23 mouse cellular contexts compared by ENCODE assay signal in the genomic region with DNA sequence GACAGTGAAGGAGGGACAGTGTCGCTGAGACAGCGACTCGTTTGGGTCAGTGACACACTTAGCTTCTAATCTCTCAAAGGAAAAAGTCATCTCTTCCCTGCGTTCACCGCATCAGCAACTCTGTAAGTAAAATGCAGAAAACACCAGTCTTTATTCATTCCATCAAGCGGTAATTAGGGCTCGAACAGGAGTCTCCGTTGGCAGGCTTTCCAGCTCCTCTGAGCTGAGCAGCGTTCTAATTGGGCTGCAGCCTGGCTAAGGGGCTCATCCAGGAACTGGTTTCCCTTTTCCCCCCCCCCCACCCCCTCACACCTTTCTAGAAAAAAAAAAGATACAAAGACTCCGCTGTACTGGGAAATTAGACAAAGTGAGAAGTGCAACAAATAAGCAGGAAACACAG.
A peak's percentile ranks its signal among the peaks of the same experiment; 100 is the strongest.
DNase-seq lines count a peak whose midpoint lies in the region; ATAC-seq lines count a peak whose summit lies in the region.
"Had no signal": no experiment of that assay in that cellular context is flagged by ENCODE, and none has a peak within 500 bp of the region (broad histone marks: within the 10 kb centered on the region; RNA-seq: fewer than 3 reads in every experiment).

No protein-coding gene starts in this region.

- H3K4me2 ChIP-seq in forebrain, embryonic 11.5 days (ENCODE audit: low read depth, low read length, severe bottlenecking) = 0 out of 2 replicates have a peak overlapping the region, but pooled peaks have one; percentile 21
- H3K4me2 ChIP-seq in midbrain, embryonic 14.5 days (ENCODE audit: low read length) = no peak overlapping the region
- no peak overlapping the region for H3K4me2 ChIP-seq in midbrain, embryonic 13.5 days (replicated peaks)
- H3K4me2 ChIP-seq in forebrain, embryonic 14.5 days (ENCODE audit: low read length) = 0 out of 2 replicates have a peak overlapping the region, but pooled peaks have one; percentile 14
- H3K4me2 ChIP-seq: embryonic facial prominence, embryonic 15.5 days; hindbrain, embryonic 12.5 days; intestine, embryonic 15.5 days had no signal

- H3K27me3 ChIP-seq in forebrain, embryonic 11.5 days (ENCODE audit: control insufficient read depth, insufficient read depth, low read length) = no peaks in the 10 kb centered on the region
- peaks cover 30% of the 10 kb centered on the region for H3K27me3 ChIP-seq in forebrain, embryonic 10.5 days (ENCODE audit: poor library complexity, severe bottlenecking)
- H3K27me3 ChIP-seq in midbrain, embryonic 14.5 days (ENCODE audit: control insufficient read depth, insufficient read depth, low read length) = no peaks in the 10 kb centered on the region
- H3K27me3 ChIP-seq in midbrain, embryonic 13.5 days = no peaks in the 10 kb centered on the region
- H3K27me3 ChIP-seq in forebrain, embryonic 14.5 days (replicated peaks; ENCODE audit: control insufficient read depth, insufficient read depth, low read length) = no peaks in the 10 kb centered on the region
- H3K27me3 ChIP-seq: embryonic facial prominence, embryonic 15.5 days; intestine, embryonic 15.5 days had no signal

- 24% methylated on average over 10 of the region's 10 CpGs for WGBS in forebrain, embryonic 11.5 days
- 44% methylated on average over 10 of the region's 10 CpGs for WGBS in forebrain, embryonic 10.5 days
- 38% methylated on average over 10 of the region's 10 CpGs for WGBS in midbrain, embryonic 14.5 days
- 37% methylated on average over 10 of the region's 10 CpGs for WGBS in midbrain, embryonic 13.5 days
- 6% methylated on average over 10 of the region's 10 CpGs for WGBS in forebrain, embryonic 14.5 days

- no peaks in the 10 kb centered on the region for H3K9me3 ChIP-seq in forebrain, embryonic 11.5 days (ENCODE audit: control insufficient read depth, low read length)
- no peaks in the 10 kb centered on the region for H3K9me3 ChIP-seq in forebrain, embryonic 10.5 days
- H3K9me3 ChIP-seq in midbrain, embryonic 14.5 days (ENCODE audit: control insufficient read depth, low read length) = no peaks in the 10 kb centered on the region
- H3K9me3 ChIP-seq in midbrain, embryonic 13.5 days = no peaks in the 10 kb centered on the region
- H3K9me3 ChIP-seq in forebrain, embryonic 14.5 days (replicated peaks; ENCODE audit: control insufficient read depth, low read length) = no peaks in the 10 kb centered on the region
- H3K9me3 ChIP-seq: embryonic facial prominence, embryonic 15.5 days; heart, embryonic 10.5 days; hindbrain, embryonic 12.5 days; intestine, embryonic 15.5 days had no signal

- no peaks in the 10 kb centered on the region for H3K36me3 ChIP-seq in forebrain, embryonic 11.5 days (ENCODE audit: control insufficient read depth, insufficient read depth, low read length)
- H3K36me3 ChIP-seq in forebrain, embryonic 10.5 days (replicated peaks) = no peaks in the 10 kb centered on the region
- no peaks in the 10 kb centered on the region for H3K36me3 ChIP-seq in midbrain, embryonic 14.5 days (ENCODE audit: control insufficient read depth, insufficient read depth, low read length)
- H3K36me3 ChIP-seq in midbrain, embryonic 13.5 days = no peaks in the 10 kb centered on the region
- no peaks in the 10 kb centered on the region for H3K36me3 ChIP-seq in forebrain, embryonic 14.5 days (ENCODE audit: control insufficient read depth, insufficient read depth, low read length)
- H3K36me3 ChIP-seq: embryonic facial prominence, embryonic 15.5 days; heart, embryonic 10.5 days; hindbrain, embryonic 12.5 days; intestine, embryonic 15.5 days had no signal

- H3K9ac ChIP-seq in forebrain, embryonic 11.5 days (ENCODE audit: low read length) = no peak overlapping the region
- H3K9ac ChIP-seq in midbrain, embryonic 14.5 days (replicated peaks; ENCODE audit: low read length) = no peak overlapping the region
- no peak overlapping the region for H3K9ac ChIP-seq in midbrain, embryonic 13.5 days (replicated peaks)
- H3K9ac ChIP-seq in forebrain, embryonic 14.5 days (ENCODE audit: low read length) = no peak overlapping the region
- H3K9ac ChIP-seq: embryonic facial prominence, embryonic 15.5 days; hindbrain, embryonic 12.5 days; intestine, embryonic 15.5 days had no signal

- H3K4me1 ChIP-seq in forebrain, embryonic 11.5 days (replicated peaks; ENCODE audit: control insufficient read depth, insufficient read depth, low read length) = peaks cover 10% of the 10 kb centered on the region
- H3K4me1 ChIP-seq in forebrain, embryonic 10.5 days = peaks cover 47% of the 10 kb centered on the region
- H3K4me1 ChIP-seq in midbrain, embryonic 14.5 days (ENCODE audit: control insufficient read depth, insufficient read depth, low read length) = peaks cover 13% of the 10 kb centered on the region
- H3K4me1 ChIP-seq in midbrain, embryonic 13.5 days (replicated peaks) = peaks cover 20% of the 10 kb centered on the region
- H3K4me1 ChIP-seq in forebrain, embryonic 14.5 days (ENCODE audit: control insufficient read depth, insufficient read depth, low read length) = peaks cover 13% of the 10 kb centered on the region

- no peak for DNase-seq in forebrain, embryonic 11.5 days (ENCODE audit: low spot score)
- DNase-seq in forebrain, embryonic 10.5 days (ENCODE audit: extremely low spot score, low spot score) = no peak
- DNase-seq in midbrain, embryonic 14.5 days = peak; percentile 44
- DNase-seq in forebrain, embryonic 14.5 days (ENCODE audit: low spot score) = peak; percentile 88
- DNase-seq in spleen, postnatal 36 days (ENCODE audit: low spot score in 2 of 2) = no peak
- no peak for DNase-seq in Muller cell, postnatal 12 days (ENCODE audit: inconsistent ontology term)
- DNase-seq: adrenal gland, postnatal 14 days; cerebellum, adult 18-20 months; cerebellum, adult 9-11 months; cerebellum, postnatal 36 days; gastrocnemius, adult 2 months; gastrocnemius, postnatal 25 days; heart, adult 18-20 months; heart, postnatal 10 days; heart, postnatal 4 days had no signal

- no peak for ATAC-seq in forebrain, embryonic 11.5 days (replicated peaks; ENCODE audit: low FRiP score)
- no peak for ATAC-seq in midbrain, embryonic 14.5 days (ENCODE audit: low FRiP score, low TSS enrichment)
- no peak for ATAC-seq in midbrain, embryonic 13.5 days
- ATAC-seq in forebrain, embryonic 14.5 days = peak; percentile 73
- ATAC-seq: activated CD4-positive, CD25-positive, alpha-beta regulatory T cell, adult 4 months; intestine, embryonic 15.5 days; Patski had no signal

- H3K27ac ChIP-seq in forebrain, embryonic 11.5 days (ENCODE audit: low read depth, low read length) = no peak overlapping the region
- H3K27ac ChIP-seq in forebrain, embryonic 10.5 days = no peak overlapping the region
- H3K27ac ChIP-seq in midbrain, embryonic 14.5 days (replicated peaks; ENCODE audit: low read depth, low read length) = no peak overlapping the region
- H3K27ac ChIP-seq in midbrain, embryonic 13.5 days = no peak overlapping the region
- H3K27ac ChIP-seq in forebrain, embryonic 14.5 days (ENCODE audit: low read depth, low read length) = no peak overlapping the region; the same call in 1 of the 2 replicates
- H3K27ac ChIP-seq: embryonic facial prominence, embryonic 15.5 days; gastrocnemius, adult 2 months; heart, embryonic 10.5 days; hindbrain, embryonic 12.5 days; intestine, embryonic 15.5 days had no signal

- H3K4me3 ChIP-seq in forebrain, embryonic 11.5 days (ENCODE audit: low read depth, low read length) = no peak overlapping the region
- H3K4me3 ChIP-seq in forebrain, embryonic 10.5 days = no peak overlapping the region
- no peak overlapping the region for H3K4me3 ChIP-seq in midbrain, embryonic 14.5 days (replicated peaks; ENCODE audit: low read depth, low read length)
- no peak overlapping the region for H3K4me3 ChIP-seq in midbrain, embryonic 13.5 days (replicated peaks)
- H3K4me3 ChIP-seq in forebrain, embryonic 14.5 days (ENCODE audit: low read depth, low read length) = no peak overlapping the region
- H3K4me3 ChIP-seq: embryonic facial prominence, embryonic 15.5 days; erythroblast, embryonic 14.5 days; gastrocnemius, adult 2 months; heart, embryonic 10.5 days; hindbrain, embryonic 12.5 days; intestine, embryonic 15.5 days had no signal

Comparison
In these comparisons a context has a peak if more than half of its experiments do, and no peak if none do; other contexts are left out.
1. DNase-seq: peak in midbrain, embryonic 14.5 days (single experiment) and forebrain, embryonic 14.5 days (single experiment); none in forebrain, embryonic 11.5 days (single experiment), forebrain, embryonic 10.5 days (single experiment), spleen, postnatal 36 days (0 of 2) and Muller cell, postnatal 12 days (single experiment).
2. H3K4me2 ChIP-seq: peak in forebrain, embryonic 11.5 days (single experiment) and forebrain, embryonic 14.5 days (single experiment); none in midbrain, embryonic 14.5 days (single experiment) and midbrain, embryonic 13.5 days (single experiment).